Mouse (Mus musculus) cortical plate, adult 2 months (tissue): Measurements from ENCODE around the gene Sun1.

Source experiments
- CTCF ChIP-seq: fragments of 200-500 bp; IDR thresholded peaks from 2 replicates; pipeline ENCODE4 v1.5.1; 2011; ENCODE audit warnings: mild to moderate bottlenecking, control low read depth, low read length; ENCODE audit not compliant: insufficient read depth; ENCODE audit errors: extremely low read depth
- POLR2A ChIP-seq: fragments of 200-500 bp; IDR thresholded peaks from 2 replicates; pipeline ENCODE4 v1.6.1; 2011; ENCODE audit warnings: mild to moderate bottlenecking, low read length, control low read depth; ENCODE audit not compliant: insufficient read depth; ENCODE audit errors: extremely low read depth

DNA sequence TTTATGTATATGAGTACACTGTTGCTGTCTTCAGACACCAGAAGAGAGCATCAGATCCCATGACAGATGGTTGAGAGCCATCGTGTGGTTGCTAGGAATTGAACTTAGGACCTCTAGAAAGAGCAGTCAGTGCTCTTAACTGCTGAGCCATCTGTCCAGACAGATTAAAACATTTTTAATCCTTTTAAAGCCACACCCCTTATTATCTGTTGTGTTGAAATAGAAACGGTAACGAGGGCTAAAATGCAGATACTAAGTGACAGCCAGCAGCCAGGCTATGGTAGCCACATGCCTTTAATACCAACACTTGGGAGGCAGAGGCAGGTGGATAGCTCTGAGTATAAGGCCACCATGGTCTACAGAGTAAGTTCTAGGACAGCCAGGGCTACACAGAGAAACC lies 31.6 kb downstream of the Sun1 start:
- TF ChIP-seq CTCF (no peak), POLR2A (no peak)
